Mouse (Mus musculus) adrenal gland, postnatal 14 days (tissue): ENCODE measurements around the gene Edar. TPM values are rescaled to one million over a fixed set of nuclear protein-coding genes. Genes with fewer than 3 reads are reported as not detected.
A peak's percentile ranks its signal among the peaks of the same experiment; 100 is the strongest.

ENCODE experiments used
- DNase-seq: peaks from one replicate; pipeline ENCODE4 v3.0.0; 2021; ENCODE audit warnings: mixed read lengths
- total RNA-seq: library from RNA; stranded (reverse); gene quantifications from 2 replicates; pipeline ENCODE4 v1.2.3, GENCODE M21; 2021

Edar gene
- total RNA-seq, 1 experiment from 2014 or later: 0.11 TPM

DNA sequence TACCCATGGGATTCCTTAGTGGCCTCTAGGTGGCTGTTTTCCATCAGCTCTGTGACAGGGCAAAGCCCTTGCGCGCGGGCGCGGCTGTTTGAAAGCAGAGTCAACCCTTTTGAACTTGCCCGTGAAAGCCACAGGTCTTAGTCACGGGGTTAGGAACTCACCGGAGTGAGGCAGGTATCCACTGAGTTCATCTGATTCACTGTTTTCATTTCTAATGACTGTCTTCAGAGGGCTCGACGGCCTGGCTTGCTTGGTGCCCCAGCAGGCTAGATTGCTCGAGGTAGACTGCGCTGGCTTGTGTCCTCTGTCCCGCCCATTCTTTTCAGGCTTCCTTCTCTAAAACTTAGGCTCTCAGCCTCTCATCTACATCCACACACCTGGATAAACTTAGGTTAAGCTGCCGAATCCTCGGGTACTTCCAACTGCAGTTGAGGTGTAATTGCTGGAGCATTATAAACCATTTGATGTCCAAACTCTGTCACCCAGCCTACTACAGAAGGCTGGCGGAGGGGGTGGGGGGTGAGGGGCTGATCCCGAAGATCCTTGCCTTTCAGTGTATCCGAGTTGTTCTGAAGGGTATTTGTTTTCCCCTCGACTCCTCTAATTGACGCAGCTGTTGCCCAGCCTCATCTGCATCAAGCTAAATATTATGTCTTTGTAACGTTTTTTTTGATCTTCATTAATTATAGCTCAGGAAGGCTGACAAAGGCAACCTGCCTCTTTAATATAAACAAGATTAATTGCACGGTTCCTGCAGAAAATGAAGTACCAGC, 24.0 kb downstream of the Edar start:
- no peak for DNase-seq

DNA sequence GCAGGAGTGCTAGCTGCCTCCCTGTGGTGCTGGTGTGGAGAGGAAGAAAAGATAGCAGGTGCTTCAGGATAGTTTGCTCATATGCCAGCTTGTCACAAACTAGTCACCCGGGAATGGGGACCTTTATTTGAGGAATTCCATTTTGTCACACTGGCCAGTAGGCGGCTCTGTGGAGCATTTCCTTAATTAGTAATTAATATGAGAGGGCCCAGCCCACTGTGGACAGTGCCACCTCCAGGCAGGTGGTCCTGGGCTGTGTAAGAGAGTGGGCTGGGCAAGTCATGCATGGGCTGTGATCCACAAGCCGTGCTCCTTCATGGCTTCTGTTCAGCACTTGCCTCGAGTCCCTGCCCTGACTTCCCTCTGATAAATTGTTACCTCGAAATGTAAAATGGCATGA, 26.7 kb downstream of the Edar start:
- DNase-seq: no peak

DNA sequence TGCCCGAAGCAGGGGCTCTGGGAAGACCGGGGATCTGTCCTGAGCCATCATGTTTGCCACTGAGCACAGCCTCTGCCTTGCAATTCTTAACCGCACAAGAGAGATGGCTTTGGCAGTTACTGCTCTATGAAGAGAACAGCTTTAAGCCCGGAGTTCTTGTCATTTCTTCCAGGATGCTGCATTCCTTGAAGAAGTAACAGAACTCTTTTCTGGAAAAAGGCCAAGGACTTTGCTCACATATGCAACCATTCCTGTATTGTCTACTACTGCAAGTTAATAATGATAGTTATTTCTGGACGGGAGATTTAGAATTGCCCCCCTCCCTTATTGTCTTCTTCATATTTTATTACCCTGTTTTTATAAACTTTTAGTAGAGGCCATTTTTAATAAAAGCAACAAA, 30.8 kb downstream of the Edar start:
- no peak for DNase-seq

DNA sequence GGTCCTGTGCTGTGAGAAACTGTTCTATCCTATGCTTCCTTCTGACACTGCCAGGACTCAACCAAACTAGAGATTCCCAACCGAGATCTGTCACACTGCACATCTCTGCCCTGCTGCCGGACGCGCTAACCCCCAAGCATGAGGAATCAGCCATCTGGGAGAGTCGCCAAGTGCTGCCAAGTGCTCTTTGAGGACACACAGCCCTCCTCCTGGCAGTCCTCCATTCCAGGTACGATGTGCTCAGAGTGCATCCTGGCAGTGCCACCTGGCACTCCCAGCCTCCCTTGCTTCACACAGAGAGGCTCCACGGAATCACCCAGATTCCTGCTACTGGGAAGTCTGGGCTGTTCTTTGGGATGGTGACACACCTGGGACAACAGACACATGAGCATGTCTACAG, 31.3 kb downstream of the Edar start:
- DNase-seq: no peak

DNA sequence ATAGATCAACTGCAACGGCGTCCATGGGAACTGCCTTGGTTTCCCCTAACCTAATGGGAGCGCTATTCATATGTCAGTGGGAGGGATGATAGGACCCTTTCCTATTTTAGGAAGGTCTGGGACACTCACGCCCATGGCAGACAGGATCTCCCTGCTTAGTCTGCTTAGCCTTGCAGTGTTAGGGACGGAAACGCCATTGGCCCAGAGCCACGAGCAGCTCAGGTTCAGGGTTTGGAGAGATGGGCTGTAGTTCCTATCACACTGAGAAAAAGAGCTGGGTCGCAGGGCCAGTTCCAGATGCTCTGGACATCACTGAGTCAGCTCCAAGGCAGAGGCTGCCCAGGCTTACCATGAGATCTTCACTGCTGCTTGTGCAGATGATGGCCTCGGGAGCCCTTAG, 32.5 kb downstream of the Edar start:
- DNase-seq: no peak

DNA sequence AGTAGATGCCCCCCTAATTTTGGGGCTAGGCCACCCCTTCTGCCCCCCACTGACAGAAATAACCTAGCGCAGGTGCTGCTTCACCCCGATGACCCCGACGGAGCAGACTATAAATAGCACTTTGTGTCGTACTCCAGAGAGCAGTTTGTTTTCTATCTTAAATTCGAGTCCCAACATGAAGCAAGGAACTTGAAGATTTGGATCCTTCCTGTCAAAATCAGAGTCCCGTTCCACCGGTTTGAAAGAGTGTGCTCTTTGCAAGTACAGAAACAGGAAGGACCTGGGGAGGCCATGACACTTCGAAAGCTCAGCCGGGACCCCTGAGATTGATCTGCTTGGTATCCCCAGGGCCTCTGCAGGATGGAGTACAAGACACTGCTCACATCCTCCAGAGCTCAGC, 33.8 kb downstream of the Edar start:
- DNase-seq: no peak

DNA sequence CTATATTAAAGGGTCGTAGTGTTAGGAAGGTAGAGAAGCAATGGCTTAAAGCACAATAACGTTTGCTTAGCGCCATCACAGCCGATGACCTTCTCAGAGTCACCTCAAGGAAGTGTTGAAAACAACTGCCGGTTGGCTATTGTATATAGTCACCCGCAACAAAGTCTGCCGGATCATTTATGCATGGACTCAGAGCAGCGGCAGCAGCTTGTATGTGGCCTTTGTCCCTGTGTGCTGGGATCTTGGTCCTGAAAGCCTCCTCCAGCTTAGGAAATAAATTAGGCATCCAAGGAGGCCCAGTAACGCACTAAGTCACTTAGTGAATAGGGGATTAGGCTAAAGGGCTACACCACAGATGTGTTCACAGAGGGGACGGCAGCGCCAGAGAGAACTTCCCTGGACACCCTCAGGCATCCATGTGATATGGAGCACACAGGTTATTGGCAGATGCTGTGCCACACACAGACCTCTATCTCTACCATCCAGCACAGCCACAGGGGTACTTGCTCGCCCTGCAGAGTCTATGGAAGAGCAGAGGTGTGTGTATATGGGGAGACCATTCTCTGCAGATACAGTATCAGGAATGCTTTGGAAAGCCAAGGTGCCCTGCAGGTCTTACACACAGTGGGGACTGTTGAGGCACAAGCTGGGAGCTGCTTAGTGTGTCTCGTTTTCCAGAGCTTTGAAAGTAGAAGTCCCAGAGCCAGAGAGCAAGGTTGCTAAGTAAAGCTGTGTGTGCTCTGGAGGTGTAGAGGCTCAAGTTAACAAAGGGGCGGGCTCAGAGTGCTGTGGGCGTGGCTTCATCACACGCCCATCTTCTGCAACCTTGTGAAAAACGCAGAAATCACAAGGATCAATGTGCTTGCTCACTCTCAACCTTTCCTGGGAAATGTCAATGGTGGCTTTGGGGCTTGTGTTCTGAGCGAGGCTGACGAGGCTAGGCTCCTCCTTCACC, 34.7 kb downstream of the Edar start:
- no peak for DNase-seq

DNA sequence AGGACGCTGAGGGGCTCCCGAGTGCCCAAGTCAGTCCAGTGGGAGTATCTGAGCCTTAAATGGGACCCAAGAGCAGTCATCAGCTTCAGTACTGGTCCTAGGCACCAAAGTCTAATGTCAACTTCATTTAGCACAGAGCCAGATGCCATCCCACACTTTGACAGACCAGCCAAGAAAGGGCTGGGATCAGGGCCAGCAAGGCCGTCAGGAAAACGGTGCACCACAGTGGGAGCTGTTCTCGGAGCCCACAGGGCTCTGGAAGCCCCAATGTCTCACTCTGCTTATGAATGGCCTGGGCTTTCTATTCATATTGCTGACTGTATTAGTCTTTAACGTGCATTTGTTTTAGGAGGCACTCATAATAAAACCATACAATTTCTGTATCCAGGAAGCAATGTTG, 36.2 kb downstream of the Edar start:
- DNase-seq: no peak

DNA sequence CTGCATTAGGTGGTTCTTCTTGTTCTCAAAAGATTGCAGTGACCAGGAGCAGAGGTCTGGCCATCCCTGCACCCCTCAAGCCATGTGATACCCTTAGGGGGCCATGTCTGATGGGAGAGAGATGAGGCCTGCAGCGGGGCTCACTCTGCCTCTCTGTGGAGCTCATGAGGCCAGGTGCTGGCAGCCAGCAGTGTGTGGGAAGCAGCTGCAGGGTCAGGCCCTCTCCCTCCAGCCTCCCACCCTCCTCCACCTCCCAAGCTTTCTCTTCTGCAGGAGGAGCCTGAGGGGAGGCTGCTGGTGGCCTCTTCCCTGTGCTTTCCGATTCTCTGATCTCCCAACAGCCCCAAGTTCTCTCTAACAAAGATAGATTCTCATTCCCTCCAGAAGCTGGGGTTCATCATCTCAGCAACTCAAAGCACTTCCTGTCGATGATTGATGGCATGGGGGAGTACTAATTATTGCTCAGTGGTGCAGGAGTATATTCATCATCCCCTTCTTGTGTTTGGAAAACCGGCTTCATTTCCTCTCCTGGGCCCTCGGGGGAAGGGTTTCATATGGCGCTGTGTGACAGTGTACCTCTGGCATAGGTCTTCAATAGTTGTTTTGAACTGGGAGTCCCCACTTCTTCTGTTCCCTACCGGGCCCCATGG, 38.9 kb downstream of the Edar start:
- DNase-seq: no peak

DNA sequence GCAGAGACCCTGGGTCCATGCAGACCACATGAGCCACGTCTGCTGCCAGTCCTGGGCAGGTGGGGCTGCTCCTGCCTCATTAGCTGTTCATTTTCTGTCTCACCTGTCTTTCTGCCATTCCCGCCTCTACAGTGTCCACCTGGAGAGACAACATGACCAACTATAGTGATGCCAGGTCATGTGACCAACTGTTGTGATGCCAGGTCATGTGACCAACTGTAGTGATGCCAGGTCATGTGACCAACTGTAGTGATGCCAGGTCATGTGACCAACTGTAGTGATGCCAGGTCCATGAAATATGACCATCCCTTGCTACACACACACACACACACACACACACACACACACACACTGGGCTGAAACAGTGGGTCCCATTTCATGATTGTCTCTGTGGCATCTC, 41.9 kb downstream of the Edar start:
- no peak for DNase-seq

DNA sequence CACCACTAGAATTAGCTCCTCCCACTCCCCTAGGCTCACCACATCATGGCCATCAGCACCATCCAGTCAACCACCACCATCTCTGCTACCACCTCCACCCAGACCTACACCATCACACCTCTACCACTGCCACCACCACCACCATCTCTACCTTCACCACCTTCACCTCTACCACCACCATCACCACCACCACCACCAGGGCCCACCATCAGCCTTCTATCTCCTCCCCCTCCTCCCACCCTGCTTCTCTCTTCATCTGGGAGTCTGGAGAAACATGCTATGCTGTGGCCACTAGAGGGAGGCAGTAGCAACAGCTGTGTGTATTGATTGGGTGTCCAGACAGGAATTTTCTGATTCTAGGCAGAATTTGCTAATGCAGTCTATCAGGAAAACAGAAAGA, 47.9 kb downstream of the Edar start:
- DNase-seq: peak; percentile 40

DNA sequence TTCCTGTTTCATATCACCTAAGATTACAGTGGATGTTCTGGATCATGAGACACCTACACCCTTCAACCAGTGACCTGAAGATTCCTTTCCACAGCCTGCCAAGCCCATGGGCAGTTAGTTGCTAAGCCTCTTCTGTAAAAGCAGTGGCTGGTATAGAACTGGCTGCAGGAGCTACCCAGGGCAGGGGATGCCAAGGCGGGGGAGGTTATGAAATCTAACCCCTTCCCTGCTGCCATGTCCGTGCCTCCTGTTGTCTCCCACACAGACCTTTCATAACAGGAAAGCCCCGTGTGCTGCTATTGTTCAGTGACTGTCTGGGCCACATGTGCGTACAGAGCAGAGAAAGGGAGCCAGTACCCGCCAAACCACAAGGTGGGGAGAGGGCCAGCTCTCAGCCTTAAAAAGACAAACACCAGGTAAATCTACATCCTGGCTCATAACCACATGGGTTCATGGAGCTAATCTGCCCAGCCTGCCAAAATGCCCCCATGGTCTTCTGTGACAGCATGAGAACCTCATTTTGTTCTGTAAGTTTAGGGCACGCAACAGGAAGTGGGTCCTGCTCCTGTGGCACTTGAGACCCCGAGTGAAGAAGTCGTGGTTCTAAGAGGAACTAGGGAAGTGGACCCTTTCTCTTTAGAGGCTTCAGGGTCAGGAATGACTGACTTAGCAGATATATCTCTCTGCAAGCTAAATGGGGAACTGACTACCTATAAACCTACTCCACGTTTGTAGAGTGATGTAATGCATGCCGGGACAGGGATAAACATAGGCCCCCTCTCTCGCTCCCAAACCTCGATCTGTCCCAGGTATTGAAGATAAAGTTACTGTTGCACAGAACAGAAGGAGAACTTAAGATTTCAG, 50.4 kb downstream of the Edar start:
- no peak for DNase-seq

DNA sequence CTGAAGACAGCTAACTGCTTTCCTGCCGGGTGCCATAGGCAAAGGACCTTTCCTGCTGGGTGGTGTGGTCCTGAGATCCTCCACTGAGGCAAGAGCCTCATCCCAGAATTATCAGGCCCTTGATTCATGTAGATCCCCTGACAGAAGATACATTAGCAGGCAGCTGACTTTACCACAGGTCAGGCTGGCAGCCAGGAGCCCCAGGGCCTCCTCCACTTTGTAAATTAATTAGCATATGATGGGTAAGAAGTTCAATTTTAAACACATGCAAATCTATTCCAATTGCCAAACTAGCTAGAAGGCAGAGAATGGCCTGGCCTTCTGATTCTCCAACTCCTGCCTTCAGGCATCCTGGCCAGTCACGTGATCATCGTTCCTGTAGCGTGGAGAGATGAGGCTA, 56.2 kb downstream of the Edar start:
- no peak for DNase-seq

DNA sequence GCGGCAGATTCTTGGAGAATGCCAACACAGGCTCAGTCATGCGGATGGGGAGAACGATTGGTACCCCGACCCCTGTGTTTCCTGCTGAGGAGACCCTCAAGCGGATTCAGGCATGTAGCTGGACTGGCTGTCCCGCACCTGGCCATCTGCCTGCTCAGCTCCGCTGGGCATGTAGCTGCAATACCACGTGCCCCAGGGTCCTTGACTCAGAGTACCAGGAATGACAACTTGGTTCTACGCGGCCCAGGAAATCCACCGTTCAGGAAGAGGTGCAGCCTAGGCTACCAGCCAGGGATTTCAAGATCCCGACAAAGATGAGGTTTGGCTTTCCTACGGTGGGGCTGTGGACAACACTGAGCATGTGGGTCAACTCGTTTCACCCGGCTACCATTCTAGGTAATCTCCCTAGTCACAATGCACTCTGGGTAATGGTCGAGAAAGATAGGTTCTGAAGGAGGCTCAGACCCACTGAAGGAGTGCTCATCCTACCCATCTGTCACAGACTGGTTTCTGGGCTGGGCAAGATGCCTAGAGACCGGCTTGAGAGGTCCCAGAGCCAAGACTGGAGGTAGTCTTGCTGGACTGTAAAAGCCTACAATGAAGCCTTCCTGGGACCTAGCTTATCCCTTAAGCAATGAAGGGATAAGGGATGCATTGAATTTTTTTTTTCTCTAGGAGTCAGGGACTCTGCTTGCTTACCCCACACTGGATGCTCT, 56.8 kb downstream of the Edar start:
- no peak for DNase-seq

DNA sequence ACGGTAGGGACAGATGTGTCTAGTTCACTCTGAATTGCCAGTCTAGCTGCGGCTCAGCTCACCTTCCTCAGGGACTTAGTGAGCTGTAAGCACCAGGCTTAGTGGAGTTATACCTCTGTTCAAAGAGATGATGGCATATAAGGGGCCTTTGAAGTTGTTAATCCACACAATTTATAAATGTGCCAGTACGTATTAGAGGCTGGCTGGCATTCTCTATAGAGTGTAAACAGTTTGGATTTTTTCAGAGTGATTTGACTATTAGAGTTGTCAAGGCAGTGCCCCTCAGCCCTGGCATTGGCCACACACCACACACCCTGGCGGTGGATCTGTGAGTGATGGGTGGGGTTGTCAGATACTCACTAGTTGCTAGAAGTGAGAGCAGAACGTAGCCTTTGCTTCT, 58.9 kb downstream of the Edar start:
- DNase-seq: no peak

DNA sequence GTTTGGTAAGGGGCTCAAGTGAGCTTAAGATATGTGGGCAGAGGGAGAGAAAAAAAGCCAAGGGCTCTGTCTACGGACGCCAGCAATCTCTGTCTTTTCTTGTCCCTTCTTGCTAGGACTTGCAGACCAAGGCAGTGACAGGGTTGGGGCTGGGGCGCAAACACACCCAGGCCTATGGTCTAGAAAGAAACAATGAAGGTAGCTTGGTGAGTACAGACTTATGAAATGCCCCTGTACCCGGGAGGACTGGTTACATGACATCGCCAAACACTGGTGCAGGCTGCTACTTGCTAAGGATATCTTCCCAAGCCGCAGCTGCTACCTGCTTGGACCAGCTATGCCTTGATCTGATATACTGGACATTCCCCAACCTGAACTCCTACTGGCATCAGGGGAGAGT, 60.9 kb downstream of the Edar start:
- DNase-seq: no peak

DNA sequence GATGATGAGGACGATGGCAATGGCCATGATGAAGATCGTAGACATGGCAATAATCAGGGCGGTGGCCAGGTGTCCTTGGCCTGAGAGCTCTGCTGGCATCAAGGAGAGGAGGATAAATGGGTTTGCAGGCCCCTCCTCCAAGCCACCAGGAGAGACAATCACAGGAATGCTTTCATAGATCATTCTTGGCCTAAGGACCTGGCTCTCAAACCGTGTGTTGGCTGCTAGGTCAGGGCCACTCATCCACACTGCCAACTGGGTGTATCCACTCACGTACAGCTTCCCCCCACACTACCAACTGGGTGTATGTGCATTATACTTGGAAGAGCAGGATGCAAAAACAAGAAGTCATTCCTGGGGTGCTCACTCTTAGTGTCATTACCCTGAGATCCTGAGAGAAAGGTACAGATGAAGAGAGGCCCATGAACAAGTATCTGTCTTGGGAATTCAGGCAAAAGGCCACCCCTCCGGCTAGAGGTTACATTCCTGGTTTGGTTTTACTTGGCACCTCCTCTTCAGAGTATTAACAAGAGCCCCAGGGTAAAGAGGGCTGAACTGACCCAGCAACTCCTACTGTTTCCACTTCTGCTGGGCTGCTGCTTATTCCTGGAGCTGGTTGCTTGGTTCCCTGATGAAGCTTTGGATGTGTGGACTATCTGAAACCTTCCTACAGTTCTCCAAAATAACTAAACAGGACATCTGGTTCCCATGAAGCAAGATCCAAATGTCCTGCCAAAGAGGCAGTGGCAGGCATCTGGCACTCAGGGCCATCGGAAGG, 64.8 kb downstream of the Edar start:
- peak; percentile 47 for DNase-seq

DNA sequence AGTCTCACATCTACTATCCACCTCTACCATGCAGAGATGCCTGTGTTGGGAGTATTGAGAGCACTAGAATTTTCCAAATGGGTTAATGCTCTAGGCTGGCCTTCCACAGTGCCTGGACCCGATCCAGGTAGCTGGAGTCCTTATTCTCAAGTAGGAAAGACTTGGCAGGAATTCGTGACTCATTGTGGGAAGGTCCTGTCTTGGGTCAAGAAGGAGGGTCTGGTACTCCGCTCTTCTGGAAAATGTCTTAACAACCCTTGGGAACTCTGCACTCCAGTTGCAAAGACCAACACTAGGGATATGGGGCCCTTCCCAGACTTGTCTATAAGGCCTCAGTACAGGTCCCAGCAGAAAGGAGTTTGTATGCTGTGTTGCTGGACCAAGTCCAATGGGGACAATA, 66.6 kb downstream of the Edar start:
- DNase-seq: no peak

DNA sequence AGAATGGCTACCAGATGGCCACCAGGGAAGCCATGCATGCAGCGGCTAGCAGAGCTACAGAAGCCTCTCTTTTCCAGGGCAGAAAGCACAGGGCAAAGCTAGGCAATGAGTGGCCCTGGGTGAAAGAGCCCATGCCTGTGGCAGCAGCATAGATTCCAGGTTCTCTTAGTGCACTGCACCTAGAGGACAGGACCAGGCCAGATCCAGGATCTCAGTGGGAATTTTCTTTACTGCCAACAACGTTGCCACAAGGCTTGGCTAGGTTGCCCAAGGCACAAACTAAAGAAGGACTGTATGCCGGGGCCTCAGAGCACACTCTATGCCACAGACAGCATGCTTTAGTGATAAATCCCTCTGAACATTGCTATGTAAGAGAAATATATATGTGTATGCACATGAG, 69.1 kb downstream of the Edar start:
- no peak for DNase-seq

DNA sequence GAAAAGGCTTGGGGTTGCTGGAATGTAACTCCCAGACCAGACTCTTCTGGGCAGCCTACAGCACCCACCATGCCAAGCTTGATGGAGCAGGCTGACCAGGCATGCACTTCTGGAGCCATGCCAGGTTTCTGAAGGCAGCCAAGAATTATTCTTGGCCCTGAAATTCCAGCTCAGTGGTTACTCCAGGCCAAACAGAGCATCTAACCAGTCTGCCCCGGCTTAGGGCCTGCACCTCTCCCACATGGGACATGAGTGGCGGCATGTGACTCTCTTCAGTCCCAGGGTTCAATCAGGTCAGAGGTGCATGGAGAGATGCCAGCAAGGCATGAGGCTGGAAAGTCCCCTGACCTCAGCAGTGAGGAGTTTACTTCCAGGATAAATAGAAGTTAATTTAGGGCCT, 70.7 kb downstream of the Edar start:
- DNase-seq: peak; percentile 77

DNA sequence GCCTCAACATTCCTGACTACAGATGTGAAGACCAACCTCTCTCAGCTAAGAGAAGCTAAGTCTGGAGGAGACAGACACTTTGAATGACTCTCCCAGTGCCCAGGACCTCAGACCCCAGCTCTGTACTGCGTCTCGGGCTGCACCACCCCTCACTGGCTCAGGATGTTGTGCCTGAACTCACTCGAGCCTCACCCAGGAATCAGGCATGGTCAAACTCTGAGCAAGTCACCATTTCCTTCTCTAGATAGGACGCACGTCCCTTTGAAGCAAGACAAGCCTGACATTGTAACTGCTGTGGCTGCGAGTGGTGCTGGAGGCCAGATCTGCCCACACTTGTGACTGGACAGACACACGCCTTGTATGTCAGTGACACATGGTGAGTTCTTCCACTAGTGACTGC, 73.5 kb downstream of the Edar start:
- DNase-seq: no peak
